Mouse (Mus musculus): ENCODE data around the gene Gpr12. TPM values are rescaled to one million over a fixed set of nuclear protein-coding genes. Genes with fewer than 3 reads are reported as not detected.

Gpr12 gene
- polyA plus RNA-seq, 1 experiment from 2014 or later = 0.19 TPM

DNA sequence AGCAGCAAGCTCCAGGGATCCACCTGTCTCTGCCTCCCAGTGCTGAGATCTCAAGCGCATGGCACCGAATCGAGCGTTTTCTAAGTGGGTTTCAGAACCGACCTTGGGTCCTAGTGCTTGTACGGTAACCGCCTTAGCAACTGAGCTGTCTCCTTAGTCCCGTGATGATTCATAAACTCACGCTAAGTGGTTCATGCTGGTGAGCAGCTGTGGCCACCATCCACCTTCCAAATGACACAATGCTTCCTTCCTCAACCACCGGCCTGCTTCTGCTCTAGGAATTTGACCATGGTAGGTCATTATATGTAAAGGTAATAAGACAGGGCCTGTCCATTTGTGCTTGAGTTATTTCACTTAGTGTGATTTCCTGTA lies 12.4 kb upstream of the Gpr12 start:
- H3K36me3 ChIP-seq (ENCODE audit: control insufficient read depth, insufficient read depth, low read length) = no peaks in the 10 kb centered on the region
- DNase-seq (ENCODE audit: low spot score) = no peak
- H3K4me1 ChIP-seq (ENCODE audit: control insufficient read depth, insufficient read depth, low read length) = no peaks in the 10 kb centered on the region
- H3K27me3 ChIP-seq (ENCODE audit: control insufficient read depth, insufficient read depth, low read length) = no peaks in the 10 kb centered on the region
- H3K27ac ChIP-seq (replicated peaks; ENCODE audit: low read depth, low read length) = no peak overlapping the region
- no peak overlapping the region for H3K4me2 ChIP-seq (ENCODE audit: low read depth, severe bottlenecking)
- H3K4me3 ChIP-seq (ENCODE audit: low read depth, low read length) = no peak overlapping the region
- 96% methylated on average over 10 of the region's 10 CpGs for WGBS
- H3K9ac ChIP-seq (ENCODE audit: low read length) = no peak overlapping the region
- ATAC-seq (ENCODE audit: insufficient number of reproducible peaks, low FRiP score, low TSS enrichment, low read depth) = no peak
- H3K9me3 ChIP-seq (ENCODE audit: control insufficient read depth, low read length) = no peaks in the 10 kb centered on the region

DNA sequence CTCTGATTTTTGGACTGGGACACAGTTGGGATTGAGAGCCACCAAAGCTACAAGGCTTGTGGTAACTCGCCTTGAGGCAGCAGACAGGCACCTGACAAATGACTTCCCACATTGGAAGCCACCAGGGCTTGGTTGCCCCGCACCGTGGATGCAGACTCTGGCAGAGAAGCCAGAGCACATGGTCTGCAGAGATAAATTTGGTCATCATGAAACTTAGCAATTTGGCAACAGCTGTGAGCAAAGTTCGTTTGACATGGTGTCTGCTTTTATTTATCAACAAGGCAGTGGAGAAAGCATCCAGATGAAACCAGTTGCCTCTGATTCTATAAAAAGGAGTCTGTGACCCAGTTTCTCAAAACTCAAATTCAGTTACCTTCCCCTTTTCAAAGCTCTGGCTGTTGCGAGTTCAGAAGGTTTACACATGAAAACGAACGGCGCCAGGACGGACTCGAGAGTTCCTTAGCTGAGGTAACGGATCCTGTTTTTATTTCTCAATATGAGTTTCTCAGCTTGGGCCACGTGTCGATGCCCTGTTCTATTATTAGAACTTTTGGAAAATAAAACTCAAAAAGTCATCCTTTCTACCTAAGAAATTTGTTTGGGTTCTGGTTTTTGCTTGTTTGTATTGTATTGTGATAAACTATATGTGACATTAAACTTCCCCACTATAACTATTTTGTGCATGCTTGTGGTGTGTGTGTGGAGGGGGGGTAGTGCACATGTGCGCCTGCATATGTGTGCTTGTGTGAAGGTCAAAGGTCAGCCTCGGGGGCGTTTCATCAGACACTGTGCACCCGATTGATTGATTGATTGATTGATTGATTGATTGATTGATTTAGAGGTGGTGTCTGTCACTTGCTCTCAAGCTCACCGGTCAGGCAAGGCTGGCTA lies 11.8 kb upstream of the Gpr12 start:
- no peak for DNase-seq (ENCODE audit: low spot score)
- Histone ChIP-seq H3K36me3 (ENCODE audit: control insufficient read depth, insufficient read depth, low read length) (no peaks in the 10 kb centered on the region), H3K27ac (replicated peaks; ENCODE audit: low read depth, low read length) (no peak overlapping the region), H3K9me3 (ENCODE audit: control insufficient read depth, low read length) (no peaks in the 10 kb centered on the region), H3K27me3 (ENCODE audit: control insufficient read depth, insufficient read depth, low read length) (no peaks in the 10 kb centered on the region), H3K4me2 (ENCODE audit: low read depth, severe bottlenecking) (no peak overlapping the region), H3K9ac (ENCODE audit: low read length) (no peak overlapping the region), H3K4me3 (ENCODE audit: low read depth, low read length) (no peak overlapping the region), H3K4me1 (ENCODE audit: control insufficient read depth, insufficient read depth, low read length) (no peaks in the 10 kb centered on the region)
- ATAC-seq (ENCODE audit: insufficient number of reproducible peaks, low FRiP score, low TSS enrichment, low read depth) = no peak
- WGBS = 78% methylated on average over 18 of the region's 18 CpGs

DNA sequence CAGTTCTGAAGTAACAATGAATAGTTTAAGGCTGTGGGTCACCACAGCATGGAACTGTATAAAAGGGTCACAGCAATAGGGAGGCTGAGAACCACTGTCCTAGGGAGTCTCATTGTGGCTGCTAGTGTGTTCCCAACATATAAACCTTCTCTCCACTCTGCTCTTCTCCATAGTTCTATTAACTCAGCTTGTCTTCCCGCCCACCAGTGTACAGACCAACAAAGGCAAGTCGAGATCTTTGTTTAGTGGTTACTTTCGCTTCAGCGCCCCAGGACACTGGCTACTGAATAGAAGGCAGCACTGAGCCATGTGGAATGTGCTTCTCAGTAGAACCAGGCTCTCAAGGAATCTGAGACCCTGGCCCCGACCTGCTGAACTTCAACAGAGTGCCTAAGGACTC lies 7.5 kb upstream of the Gpr12 start:
- Histone ChIP-seq H3K9me3 (ENCODE audit: control insufficient read depth, low read length) (no peaks in the 10 kb centered on the region), H3K36me3 (ENCODE audit: control insufficient read depth, insufficient read depth, low read length) (no peaks in the 10 kb centered on the region), H3K27ac (replicated peaks; ENCODE audit: low read depth, low read length) (no peak overlapping the region), H3K9ac (ENCODE audit: low read length) (no peak overlapping the region), H3K4me1 (ENCODE audit: control insufficient read depth, insufficient read depth, low read length) (no peaks in the 10 kb centered on the region), H3K4me3 (ENCODE audit: low read depth, low read length) (no peak overlapping the region), H3K27me3 (ENCODE audit: control insufficient read depth, insufficient read depth, low read length) (no peaks in the 10 kb centered on the region), H3K4me2 (ENCODE audit: low read depth, severe bottlenecking) (no peak overlapping the region)
- WGBS = 80% methylated on average over 5 of the region's 5 CpGs
- ATAC-seq (ENCODE audit: insufficient number of reproducible peaks, low FRiP score, low TSS enrichment, low read depth) = no peak
- no peak for DNase-seq (ENCODE audit: low spot score)

DNA sequence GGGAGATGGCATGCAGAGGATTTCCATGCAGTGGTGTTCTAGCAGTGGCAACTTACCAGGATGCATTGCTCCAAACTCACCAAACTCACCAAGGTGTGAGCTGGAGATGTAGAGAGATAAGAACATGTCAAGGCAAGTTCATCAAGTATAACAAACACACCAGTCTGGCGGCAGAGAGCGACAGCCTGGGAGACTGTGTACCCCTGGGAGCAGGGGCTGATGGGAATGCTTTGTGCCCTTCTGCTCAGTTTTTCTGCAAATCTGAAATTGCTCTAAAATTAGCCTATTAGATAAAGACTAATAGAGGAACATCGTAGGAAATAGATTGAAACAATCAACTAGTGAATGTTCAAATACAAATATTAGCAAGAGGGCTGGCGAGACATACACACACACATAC lies 6.6 kb upstream of the Gpr12 start:
- DNase-seq (ENCODE audit: low spot score) = no peak
- Histone ChIP-seq H3K36me3 (ENCODE audit: control insufficient read depth, insufficient read depth, low read length) (no peaks in the 10 kb centered on the region), H3K27ac (replicated peaks; ENCODE audit: low read depth, low read length) (no peak overlapping the region), H3K9me3 (ENCODE audit: control insufficient read depth, low read length) (no peaks in the 10 kb centered on the region), H3K4me1 (ENCODE audit: control insufficient read depth, insufficient read depth, low read length) (no peaks in the 10 kb centered on the region), H3K27me3 (ENCODE audit: control insufficient read depth, insufficient read depth, low read length) (no peaks in the 10 kb centered on the region), H3K9ac (ENCODE audit: low read length) (no peak overlapping the region), H3K4me3 (ENCODE audit: low read depth, low read length) (no peak overlapping the region), H3K4me2 (ENCODE audit: low read depth, severe bottlenecking) (no peak overlapping the region)
- WGBS = 92% methylated on average over 4 of the region's 4 CpGs
- ATAC-seq (ENCODE audit: insufficient number of reproducible peaks, low FRiP score, low TSS enrichment, low read depth) = no peak

DNA sequence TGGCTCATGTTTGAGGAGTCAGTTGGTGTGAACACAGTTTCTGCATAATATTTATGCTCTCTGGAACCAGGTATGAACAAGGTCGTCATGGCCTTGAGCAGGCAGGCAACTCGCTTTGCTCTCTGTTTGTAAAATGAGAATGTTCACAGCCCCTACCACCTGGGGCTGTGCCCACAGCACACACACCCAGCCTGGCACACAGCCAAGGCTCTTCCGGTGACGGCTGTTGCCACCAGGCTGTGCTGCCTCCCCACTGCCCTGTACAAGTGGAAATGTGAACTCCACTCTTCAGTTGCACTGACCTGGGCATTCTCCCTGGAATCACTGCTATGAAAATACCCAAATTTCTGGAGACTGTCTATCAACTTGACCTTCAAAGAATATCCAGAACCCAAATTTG lies 5.9 kb upstream of the Gpr12 start:
- Histone ChIP-seq H3K36me3 (ENCODE audit: control insufficient read depth, insufficient read depth, low read length) (no peaks in the 10 kb centered on the region), H3K9me3 (ENCODE audit: control insufficient read depth, low read length) (no peaks in the 10 kb centered on the region), H3K27ac (replicated peaks; ENCODE audit: low read depth, low read length) (no peak overlapping the region), H3K27me3 (ENCODE audit: control insufficient read depth, insufficient read depth, low read length) (no peaks in the 10 kb centered on the region), H3K4me3 (ENCODE audit: low read depth, low read length) (no peak overlapping the region), H3K4me2 (ENCODE audit: low read depth, severe bottlenecking) (no peak overlapping the region), H3K9ac (ENCODE audit: low read length) (no peak overlapping the region), H3K4me1 (ENCODE audit: control insufficient read depth, insufficient read depth, low read length) (no peaks in the 10 kb centered on the region)
- 74% methylated on average over 4 of the region's 4 CpGs for WGBS
- DNase-seq (ENCODE audit: low spot score) (no peak), ATAC-seq (ENCODE audit: insufficient number of reproducible peaks, low FRiP score, low TSS enrichment, low read depth) (no peak)

DNA sequence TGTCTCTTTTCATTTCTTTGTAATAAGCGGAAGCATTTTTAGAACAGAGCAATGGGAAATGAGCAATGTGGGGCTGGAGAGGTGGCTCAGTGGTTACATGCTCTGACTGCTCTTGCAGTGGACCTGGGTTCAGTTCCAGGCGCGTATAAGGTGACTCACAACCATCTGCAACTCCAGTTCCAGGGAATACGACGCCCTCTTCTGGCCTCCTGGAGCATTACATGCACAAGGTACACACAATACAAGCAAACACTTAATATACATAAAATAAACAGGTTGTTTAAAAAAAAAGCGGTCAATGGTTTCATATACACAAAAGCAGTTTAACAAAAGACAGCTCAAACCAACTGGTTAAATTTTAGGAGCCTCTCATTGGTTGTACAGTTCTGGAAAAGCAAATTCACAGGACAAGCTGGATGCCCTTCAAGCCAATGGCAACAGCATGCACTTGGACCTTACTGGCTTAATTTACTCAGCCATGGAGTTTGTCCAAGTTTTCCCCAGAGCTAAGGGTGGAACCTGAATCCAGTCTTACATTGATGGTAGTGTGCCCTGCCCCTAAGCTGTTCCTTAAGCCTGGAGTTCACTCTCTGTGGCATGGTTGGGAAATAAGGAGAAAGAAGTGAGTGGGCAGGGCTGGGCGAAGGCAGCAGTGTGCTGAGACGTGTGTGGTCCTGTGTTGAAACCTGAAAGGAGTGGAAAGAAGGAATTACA lies 1.5 kb upstream of the Gpr12 start:
- Histone ChIP-seq H3K4me2 (ENCODE audit: low read depth, severe bottlenecking) (no peak overlapping the region), H3K27me3 (ENCODE audit: control insufficient read depth, insufficient read depth, low read length) (peaks cover 19% of the 10 kb centered on the region)
- DNase-seq (ENCODE audit: low spot score) = no peak

DNA sequence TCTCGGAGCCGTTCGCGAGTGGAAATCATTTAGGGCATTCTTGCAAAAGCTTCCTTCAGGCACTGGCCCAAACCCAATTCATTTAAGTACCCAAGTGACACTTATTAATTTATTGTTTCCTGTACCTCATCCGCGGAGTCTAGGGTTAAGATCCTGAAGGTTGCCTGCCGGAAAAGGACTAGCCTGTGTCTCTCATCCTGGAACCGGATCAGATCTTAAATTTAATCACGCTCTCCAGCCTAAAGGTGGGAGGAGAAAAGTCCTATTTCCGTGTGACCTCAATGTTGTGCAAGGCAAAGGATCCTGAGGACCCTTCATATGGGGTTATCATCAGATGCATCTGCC lies 240 bp upstream of the Gpr12 start:
- no peaks in the 10 kb centered on the region for H3K9me3 ChIP-seq (ENCODE audit: control insufficient read depth, low read length)
- peak overlapping the region; percentile 98 for H3K4me2 ChIP-seq (ENCODE audit: low read depth, severe bottlenecking)
- peaks cover 3% of the 10 kb centered on the region; the same call in 1 of the 2 replicates for H3K4me1 ChIP-seq (ENCODE audit: control insufficient read depth, insufficient read depth, low read length)
- WGBS = 1% methylated on average over 10 of the region's 10 CpGs
- peaks cover 19% of the 10 kb centered on the region for H3K27me3 ChIP-seq (ENCODE audit: control insufficient read depth, insufficient read depth, low read length)
- no peak overlapping the region for H3K9ac ChIP-seq (ENCODE audit: low read length)
- H3K27ac ChIP-seq (replicated peaks; ENCODE audit: low read depth, low read length) = no peak overlapping the region
- ATAC-seq (ENCODE audit: insufficient number of reproducible peaks, low FRiP score, low TSS enrichment, low read depth) (no peak; the same call in 1 of the 2 replicates), DNase-seq (ENCODE audit: low spot score) (no peak)
- H3K36me3 ChIP-seq (ENCODE audit: control insufficient read depth, insufficient read depth, low read length) = no peaks in the 10 kb centered on the region
- H3K4me3 ChIP-seq (ENCODE audit: low read depth, low read length) = peak overlapping the region; percentile 45

More for the DNA sequence above, 1.5 kb upstream of the Gpr12 start:
- WGBS = 72% methylated on average over 8 of the region's 8 CpGs
- ATAC-seq (ENCODE audit: insufficient number of reproducible peaks, low FRiP score, low TSS enrichment, low read depth) = no peak
- Histone ChIP-seq H3K9ac (ENCODE audit: low read length) (no peak overlapping the region), H3K9me3 (ENCODE audit: control insufficient read depth, low read length) (no peaks in the 10 kb centered on the region), H3K4me1 (ENCODE audit: control insufficient read depth, insufficient read depth, low read length) (peaks cover 3% of the 10 kb centered on the region; the same call in 1 of the 2 replicates), H3K27ac (replicated peaks; ENCODE audit: low read depth, low read length) (no peak overlapping the region), H3K4me3 (ENCODE audit: low read depth, low read length) (no peak overlapping the region), H3K36me3 (ENCODE audit: control insufficient read depth, insufficient read depth, low read length) (no peaks in the 10 kb centered on the region)

DNA sequence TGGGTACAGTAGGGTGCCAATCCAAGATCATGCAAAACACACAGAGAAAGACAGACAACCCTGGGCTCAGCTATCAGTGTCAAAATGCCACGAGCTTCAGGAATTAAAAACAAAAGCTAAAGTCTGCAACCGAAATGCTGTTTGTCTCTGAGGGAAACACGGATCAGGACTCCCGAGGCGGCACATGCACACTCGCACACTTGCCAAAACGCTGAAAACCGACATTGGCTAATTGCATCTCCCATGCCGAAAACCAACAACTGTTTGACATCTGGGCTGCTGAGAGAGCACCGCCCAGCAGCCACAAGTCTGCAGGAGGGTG lies 922 bp downstream of the Gpr12 start:
- Histone ChIP-seq H3K9me3 (ENCODE audit: control insufficient read depth, low read length) (no peaks in the 10 kb centered on the region), H3K27me3 (ENCODE audit: control insufficient read depth, insufficient read depth, low read length) (peaks cover 19% of the 10 kb centered on the region), H3K4me3 (ENCODE audit: low read depth, low read length) (peak overlapping the region; percentile 45), H3K27ac (replicated peaks; ENCODE audit: low read depth, low read length) (no peak overlapping the region), H3K9ac (ENCODE audit: low read length) (no peak overlapping the region), H3K4me2 (ENCODE audit: low read depth, severe bottlenecking) (peak overlapping the region; percentile 98), H3K36me3 (ENCODE audit: control insufficient read depth, insufficient read depth, low read length) (no peaks in the 10 kb centered on the region), H3K4me1 (ENCODE audit: control insufficient read depth, insufficient read depth, low read length) (peaks cover 3% of the 10 kb centered on the region; the same call in 1 of the 2 replicates)
- DNase-seq (ENCODE audit: low spot score) (no peak), ATAC-seq (ENCODE audit: insufficient number of reproducible peaks, low FRiP score, low TSS enrichment, low read depth) (no peak)
- 10% methylated on average over 10 of the region's 10 CpGs for WGBS
